Mouse (Mus musculus) spleen, embryonic (tissue): ENCODE measurements around the gene Gm14862.

Source experiments
- CTCF ChIA-PET: fragments of 350-600 bp; sonication (Branson Sonifier 250); formaldehyde crosslinking; loops from one replicate; lab custom pipeline; 2022; lab: Charles Lee

Gene Gm14862

DNA sequence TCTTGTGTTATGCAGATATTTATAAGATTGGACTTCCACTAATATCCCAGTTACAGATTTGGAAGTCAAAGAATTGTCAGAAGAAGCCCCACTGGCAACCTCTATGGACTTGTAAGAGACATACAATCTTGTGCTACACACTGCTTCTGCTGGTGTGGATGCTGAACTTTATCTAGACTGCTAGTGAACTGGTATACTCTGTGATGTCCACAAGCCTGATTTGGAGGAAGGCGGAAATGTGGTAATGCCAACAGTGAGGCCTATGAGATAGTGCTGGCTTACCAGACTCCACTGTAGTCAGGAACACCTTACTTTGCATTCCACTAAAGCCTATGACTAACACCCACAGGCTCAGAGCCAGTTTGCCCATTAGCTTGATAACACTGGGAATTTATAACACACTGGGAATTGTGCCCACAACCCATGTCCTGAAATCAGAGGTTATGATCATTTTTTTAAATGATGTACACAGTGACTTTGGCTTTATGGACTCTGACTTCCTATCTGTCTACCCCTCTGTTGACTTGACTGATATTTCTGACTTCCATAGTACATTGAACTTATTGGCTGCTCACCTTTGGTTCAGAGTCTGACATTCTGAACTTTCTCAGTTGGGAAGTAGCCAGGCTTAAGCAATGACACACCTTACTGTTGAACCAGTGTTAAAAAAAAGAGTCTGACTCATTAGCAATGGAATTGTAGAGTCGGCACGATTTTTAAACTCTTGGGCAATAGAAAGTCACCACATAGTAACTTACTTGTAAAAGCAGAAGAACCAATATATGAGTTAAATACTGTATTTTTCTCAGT is 34.1 kb downstream of the Gm14862 start:
- CTCF ChIA-PET = interaction anchor here (1.0 kb wide), 1 partner anchor 25 kb away, joined by 3 read pairs; no protein-coding TSS in a partner anchor

DNA sequence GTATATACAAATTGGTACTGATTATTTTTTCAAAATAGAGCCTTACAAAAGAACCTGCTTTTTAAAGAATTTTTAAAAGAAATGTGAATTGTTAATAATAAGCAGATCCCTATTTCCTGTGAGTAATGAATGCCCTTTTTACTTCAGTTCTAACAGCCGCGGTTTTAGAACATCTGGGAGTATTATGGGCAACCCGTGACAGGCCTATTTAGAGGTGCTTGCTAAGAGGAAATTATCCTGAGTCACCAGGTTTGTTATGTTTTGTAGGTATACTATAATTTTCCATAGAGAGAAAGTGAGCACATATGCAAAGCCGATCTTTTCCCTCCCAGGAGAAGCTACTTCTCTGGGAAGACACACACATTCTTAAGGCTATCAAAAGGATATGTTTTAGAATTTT is 35.0 kb downstream of the Gm14862 start:
- CTCF ChIA-PET = no interaction called here

- CTCF ChIA-PET = interaction anchor here (0.6 kb wide), 1 partner anchor 19 kb away, joined by 3 read pairs; no protein-coding TSS in a partner anchor
Measured at GRCm38 (mm10) chrX:9221206-9221605, 35.5 kb downstream of the Gm14862 start.

- CTCF ChIA-PET = no interaction called here
Measured at GRCm38 (mm10) chrX:9219570-9219969, 37.1 kb downstream of the Gm14862 start.

GRCm38 (mm10) chrX:9216244-9216643 is 40.5 kb downstream of the Gm14862 start:
- CTCF ChIA-PET = no interaction called here

- CTCF ChIA-PET = no interaction called here
Measured at GRCm38 (mm10) chrX:9205121-9205520, 51.6 kb downstream of the Gm14862 start.

DNA sequence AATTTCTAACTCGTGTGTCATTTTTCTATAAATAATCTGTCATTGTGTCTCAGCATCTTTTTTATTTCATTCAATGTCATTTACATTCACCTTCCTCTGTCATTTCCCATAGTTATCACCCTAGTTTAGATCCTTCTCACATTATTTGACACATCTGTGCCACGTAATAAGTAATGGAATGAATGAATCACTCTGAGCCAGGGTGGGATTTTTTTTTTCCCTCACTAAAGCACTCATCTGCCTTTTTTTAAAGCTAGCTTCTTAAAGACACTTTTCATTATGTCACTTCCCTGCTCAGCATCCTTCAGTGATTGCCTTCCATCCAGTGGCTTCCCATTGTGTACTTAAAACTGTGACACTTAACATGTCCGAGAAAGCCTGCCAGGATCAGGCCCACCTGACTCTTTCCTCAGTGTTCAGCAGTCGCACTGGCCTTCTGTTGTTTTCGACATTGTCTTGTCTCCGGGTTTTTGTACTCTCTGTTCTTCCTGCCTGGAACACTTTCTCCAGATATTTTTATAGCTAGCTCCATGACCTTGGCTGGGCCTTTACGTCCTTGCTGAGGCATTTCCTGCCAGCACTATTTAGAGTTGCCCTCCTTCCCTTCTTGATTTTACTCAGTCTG is 53.8 kb downstream of the Gm14862 start:
- CTCF ChIA-PET = no interaction called here

DNA sequence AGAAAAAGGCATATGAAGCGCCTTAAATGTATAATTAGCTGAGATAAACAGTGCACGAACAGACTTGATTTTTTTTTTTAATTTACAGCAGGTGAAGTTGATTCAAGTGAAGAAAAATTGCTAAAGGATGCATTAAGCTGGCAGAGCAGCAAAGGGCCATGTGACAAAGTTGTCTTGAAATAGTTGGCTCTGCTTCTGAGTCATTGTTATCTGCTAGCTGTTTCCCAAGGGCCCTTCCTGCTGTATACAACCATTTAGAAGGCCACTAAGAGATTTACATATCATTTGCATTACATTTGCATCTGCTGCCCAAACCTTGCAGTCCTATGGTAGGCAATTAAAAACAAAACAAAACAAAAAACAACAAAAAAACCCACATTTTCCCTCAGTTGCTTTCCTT is 54.7 kb downstream of the Gm14862 start:
- CTCF ChIA-PET = interaction anchor here (0.6 to 0.7 kb wide), 2 partner anchors 19 to 48 kb away, joined by 3 to 5 read pairs; no protein-coding TSS in a partner anchor
